Mouse (Mus musculus): ENCODE measurements around the gene Polr3b. TPM values are rescaled to one million over a fixed set of nuclear protein-coding genes. Genes with fewer than 3 reads are reported as not detected.
A peak's percentile ranks its signal among the peaks of the same experiment; 100 is the strongest.

The Polr3b gene
- total RNA-seq, 2 experiments from 2014 or later = 22.2 to 37.2 TPM

DNA sequence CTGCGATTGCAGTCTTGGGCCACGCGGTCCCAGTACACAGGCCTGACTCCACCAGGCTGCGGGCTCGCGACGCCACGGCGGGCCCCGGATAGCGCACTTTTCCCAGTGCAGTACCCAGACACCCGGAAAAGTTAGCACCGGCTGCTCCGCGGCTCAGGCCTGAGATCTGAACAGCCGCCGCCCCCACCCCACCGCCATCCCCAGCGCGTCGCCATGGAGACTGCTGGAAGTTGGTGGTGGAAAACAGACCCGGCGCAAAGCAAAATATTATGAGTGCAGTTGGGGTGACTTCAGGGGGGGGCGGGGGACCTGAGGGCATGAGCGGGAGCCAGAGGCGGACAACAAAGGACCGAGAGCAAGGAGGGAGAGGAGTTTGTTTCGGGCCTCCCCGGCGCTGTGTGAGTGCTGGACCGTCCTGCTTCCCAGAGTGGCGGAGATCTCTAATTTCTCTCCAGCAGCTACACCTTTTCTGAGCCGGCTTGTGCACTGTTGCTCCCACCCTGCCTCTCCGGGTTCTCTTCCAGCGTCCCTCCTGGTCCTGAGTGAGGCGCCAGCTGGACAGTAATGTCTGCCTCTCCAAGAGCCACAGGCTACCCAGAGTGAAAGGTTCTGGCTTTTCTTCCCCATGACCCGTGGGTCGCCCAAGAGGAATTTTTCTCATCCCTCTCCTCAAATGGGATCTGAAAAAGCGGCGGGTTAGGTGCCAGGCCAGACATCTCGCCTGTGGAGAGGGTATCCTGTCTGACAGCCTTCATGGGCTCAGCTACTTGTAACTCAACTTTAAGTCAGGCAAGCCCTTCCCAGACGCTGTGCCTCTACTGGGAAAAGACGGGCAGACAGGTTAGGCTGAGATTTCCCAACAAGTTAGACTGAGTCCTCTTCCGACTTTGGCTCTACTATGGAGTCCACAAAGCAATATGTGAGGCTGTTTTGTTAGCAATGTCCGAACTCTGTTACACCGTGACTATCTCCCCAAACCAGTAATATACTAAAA, 138.3 kb downstream of the Polr3b start:
- peak in 1 of 2 experiments; percentile 20 for DNase-seq

DNA sequence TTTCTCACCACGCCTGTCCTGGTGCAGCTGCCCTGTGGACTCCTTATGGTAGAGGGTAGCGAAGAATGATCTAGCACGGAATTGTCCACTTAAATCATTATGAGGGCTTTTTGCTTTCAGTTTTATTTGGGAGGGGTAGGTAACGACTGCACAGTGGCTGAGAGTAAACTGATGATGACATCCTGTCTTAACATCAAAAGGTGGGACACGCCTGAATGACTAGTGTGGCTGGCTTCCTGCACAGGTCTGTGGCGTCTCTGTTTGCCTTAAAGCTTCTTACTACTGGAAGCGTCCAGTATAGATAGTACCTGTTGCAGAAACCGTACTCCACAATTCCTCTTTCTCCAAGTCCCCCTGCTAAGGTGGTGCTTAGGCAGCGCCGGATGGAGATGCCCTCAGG, 146.7 kb downstream of the Polr3b start:
- no peak for DNase-seq

GRCm38 (mm10) chr10:84772380-84773130, 150.5 kb downstream of the Polr3b start:
- no peak for DNase-seq

- DNase-seq = no peak
Observed at GRCm38 (mm10) chr10:84773889-84774288, 151.8 kb downstream of the Polr3b start.

GRCm38 (mm10) chr10:84774573-84774972, 152.5 kb downstream of the Polr3b start:
- DNase-seq = peak; percentile 18 to 46

Other genes starting within 250 kb of the Polr3b start
- 1 to 10 TPM; 5.6 to 7.7 TPM for gene Nuak1, start 181.7 kb upstream of the Polr3b start, total RNA-seq (2021)
- 10 to 100 TPM; 47.1 to 59.6 TPM for gene Ckap4, start 88.2 kb upstream of the Polr3b start, total RNA-seq (2021)
- 10 to 100 TPM; 48.0 to 55.3 TPM for gene Tcp11l2, start 45.7 kb upstream of the Polr3b start, total RNA-seq (2021)
- gene Rfx4, start 133.8 kb downstream of the Polr3b start, total RNA-seq (2021) = not detected